Mouse (Mus musculus) thymus, postnatal 0 days (tissue): ENCODE results near the gene Dchs2. TPM values are rescaled to one million over a fixed set of nuclear protein-coding genes. Genes with fewer than 3 reads are reported as not detected.

Source experiments
- DNase-seq: peaks from one replicate; pipeline ENCODE4 v3.0.0-alpha.2; 2015; ENCODE audit warnings: low spot score
- polyA plus RNA-seq: library from polyadenylated mRNA; unstranded; fragments of >200 nt; fragmentation: Nextera tagmentation; extraction: Ambion mirVana; gene quantifications from 2 replicates; pipeline ENCODE4 v1.2.1, GENCODE M21; 2015

The Dchs2 gene
- polyA plus RNA-seq, 1 experiment from 2014 or later = 0.08 TPM

DNA sequence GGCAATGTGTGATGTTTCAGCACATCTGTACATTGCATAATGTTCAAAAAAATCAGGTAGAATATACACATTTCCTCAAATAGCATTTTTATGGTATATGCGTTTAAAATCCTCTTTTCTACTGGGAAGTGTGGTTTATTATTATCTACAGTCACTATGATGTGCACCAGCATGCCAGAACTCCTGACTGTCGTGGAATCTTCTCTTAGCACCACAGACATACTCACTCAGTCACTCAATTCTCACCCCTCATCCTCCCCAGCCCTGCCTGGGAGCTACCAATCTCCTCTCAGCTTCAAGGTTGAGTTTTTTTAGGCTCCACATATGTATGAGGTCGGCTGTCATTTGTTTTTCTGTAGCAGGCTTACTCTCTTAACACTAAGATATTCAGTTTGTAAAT is 20.8 kb downstream of the Dchs2 start:
- no peak for DNase-seq

DNA sequence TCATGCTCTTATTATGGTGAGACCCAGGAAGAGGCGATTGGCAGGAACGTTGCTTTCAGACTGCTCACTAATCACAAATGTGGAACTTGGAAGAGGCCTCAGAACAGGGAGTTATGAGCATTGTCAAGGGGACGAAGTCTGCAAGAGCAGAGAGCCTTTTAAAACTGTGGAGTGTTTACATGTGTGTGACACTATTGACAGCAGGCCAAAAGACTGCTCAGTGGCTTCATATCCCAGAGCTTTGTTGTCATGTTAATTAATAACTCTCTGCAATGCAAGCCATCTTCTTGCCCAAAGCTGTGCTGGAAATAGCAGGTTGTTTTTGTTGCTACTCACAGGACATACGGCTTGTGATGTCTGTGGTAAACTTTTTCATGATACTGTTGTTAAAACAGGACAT is 27.9 kb downstream of the Dchs2 start:
- DNase-seq = no peak

DNA sequence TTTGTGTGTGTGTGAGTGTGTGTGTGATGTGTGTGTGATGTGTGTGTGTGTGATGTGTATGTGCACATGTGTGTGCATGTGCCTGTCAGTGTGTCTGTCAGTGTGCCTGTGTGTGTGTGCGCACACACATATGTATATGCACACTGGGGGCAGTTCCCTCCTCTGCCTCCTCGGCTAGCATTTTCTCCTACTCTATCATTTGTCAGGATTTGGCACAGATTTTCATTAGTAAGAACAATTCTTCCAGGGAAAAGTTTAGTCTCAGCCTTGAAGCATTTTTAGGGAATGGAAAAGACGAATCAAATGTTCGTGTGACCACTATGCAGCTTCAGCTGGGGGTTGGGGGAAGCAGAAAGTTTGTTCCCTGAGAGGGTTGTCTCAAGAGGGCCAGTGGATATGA is 28.4 kb downstream of the Dchs2 start:
- no peak for DNase-seq

DNA sequence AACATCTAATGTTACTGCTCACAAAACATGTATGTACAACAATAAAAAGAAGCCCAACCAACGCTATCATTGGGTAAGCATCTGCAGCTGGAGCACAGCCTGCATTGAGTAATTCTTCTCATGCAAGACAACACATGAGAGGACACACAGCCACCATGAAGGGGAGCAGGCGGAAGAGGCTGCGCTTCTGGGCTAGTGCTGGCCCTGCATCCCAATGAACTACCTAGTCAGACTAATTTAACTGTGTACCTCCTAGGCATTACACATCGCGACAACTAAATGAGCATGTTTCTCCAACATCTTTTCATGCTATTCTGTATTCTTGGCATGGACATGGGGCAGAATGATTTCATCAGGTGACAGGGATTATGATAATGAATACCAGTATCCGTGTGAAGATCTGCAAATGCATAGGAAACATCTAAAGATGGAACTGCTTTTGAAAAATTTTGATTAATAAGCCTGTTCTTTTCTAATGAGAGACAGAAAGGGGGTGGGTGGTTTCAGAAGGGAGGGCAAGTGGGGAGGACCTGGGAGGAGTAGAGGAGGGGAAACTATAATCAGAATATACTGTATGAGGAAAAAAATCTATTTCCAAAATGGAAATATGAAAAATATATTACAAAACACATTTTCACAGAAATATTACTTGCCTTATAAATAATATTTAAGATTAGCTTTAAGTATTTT is 33.9 kb downstream of the Dchs2 start:
- DNase-seq = no peak

DNA sequence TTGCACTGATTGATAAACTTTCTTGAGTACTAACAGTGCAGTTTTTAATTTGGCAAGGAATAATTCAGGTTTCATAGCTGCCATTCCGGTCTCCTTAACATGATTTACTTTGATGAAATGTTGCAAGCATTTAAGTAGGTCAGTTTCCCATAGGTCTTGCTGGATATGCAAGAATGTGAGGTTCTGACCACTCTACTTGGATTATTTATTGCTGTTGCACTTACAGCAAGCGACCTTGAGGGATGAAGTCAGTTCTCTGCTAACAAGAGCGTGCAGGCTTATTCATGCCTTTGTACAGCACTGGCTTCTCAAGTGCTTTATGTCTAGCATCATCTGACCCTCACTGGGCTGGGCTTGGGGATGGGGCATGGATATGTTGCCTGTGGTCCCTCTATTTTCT is 35.9 kb downstream of the Dchs2 start:
- DNase-seq = no peak

DNA sequence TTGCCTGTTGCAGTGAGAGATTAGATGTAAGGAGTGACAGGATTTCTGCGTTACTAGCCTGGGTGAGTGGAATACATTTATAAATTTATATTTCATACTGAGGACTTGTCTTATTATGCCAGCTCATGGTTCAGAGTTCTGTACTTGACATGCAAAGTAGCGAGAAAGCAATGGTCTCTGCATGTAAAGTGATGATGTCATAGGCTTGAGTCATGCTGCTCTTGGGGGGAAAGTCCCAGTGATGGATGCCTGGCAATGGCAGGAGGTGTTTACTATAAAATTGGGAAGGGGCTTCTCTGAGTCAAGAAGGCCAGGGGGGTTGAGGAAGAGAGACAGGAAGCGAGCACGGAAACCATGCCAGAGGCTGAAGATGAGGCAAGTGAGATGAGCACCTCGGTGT is 57.8 kb downstream of the Dchs2 start:
- DNase-seq = no peak

DNA sequence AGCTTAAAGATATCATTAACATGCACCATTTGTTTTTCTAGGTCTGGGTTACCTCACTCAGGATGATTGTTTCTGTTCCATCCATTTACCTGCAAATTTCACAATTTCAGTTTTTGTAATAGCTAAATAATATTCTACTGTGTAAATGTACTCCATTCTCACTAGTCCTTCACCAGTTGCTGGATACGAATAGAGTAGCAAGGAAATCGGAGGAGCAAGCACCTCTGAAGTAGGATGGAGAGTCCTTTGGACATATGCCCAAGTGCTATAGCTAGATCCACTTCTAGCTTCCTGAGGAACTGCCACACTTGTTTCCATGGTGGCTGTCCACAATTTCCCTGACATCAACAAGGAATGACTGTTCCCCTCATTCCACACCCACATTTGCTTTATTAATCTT is 63.5 kb downstream of the Dchs2 start:
- DNase-seq = no peak

DNA sequence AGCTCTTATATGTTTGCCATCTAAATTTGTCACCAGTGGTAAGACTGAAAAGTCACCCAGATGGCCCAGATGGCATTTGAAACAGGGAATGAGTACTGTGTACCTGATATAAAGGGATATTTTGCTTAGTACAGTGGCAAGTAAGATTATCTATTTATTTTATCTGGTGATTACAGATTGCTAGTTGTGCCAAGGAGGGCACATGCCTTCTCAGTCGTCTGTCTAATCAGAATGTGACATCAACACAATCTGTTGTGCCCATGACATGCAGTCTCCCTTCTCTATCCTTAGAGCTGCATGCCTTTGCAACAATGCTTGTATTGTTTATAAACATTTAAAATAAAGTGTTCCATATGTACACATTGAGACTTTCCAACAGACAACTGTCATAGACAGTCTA is 64.7 kb downstream of the Dchs2 start:
- DNase-seq = no peak

DNA sequence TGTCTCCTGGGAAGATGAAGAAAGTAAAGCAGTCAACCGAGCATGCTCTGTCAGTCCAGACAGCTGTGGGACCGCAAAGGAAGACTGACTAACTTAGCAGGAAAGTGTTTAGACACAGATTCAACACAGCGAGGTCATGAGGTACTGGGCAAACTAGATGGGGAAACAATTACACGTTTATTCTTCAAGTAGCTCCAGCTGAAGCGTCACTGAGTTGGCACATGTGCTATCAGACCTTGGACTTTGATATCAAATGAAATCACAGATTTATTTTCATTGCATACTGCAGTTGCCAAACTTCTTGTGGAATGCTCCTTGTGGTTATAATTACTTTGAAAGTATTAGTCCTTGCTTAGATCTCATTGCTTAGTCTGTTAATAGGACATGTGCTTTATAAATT is 67.2 kb downstream of the Dchs2 start:
- DNase-seq = no peak

DNA sequence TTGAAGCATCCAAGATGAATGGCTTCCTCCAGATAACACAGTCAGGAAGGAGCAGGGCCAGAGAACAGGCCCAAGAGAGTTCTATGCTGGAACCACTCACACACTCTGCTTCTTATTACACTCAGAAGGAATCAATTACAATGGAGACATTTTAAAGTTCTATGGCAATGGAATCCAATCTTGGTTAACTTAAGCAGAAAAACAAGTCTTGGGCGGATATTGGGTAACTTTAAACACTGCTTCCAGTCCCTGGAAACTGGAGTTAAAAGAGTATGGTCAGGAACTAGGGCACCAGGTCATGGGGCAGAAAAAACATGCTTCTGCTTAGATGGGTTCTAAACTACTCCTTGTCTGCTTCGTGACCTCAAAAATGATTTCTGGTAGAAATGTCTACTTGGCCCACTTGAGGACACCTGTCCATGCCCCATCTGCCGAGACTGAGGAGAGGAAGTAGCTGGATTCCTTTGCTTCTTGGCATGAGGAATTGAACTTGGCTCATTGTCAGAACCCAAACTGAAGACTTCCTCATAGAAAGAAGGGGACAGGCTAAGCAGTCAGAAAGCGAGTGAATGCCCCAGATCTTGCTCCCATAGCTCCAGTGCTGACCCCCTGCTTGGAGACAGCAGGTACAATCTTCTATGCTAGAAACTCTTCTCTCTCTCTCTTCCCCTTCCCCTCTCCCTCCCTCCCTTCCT is 73.7 kb downstream of the Dchs2 start:
- DNase-seq = no peak

DNA sequence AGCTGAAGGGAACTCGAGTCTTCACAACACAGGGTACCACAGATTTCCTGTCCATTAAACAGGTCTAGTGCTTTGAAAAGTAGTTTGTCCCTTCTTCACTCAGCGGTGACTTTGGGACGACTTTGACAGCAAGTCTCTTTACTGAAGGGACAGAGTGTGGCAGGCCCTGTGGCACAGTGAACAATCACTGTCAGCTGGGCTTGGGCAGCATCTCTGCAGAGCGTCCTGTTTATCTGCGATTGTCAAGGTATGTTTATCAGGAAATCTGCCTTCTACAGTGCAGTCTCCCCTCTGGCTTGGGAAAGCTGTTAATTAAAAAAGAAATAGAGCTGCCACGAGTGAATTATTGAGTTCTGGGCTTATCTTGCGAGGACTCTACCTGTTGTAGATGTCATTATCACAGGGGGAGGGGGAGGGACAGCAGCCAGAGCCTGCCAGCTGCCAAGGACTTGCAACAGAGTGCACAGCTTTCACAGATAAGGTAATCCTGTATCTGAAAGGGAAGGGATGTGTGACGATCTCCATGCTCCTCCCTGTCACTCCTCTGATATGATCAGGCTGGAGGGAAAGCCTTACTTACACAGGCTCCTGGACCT is 77.4 kb downstream of the Dchs2 start:
- DNase-seq = no peak

DNA sequence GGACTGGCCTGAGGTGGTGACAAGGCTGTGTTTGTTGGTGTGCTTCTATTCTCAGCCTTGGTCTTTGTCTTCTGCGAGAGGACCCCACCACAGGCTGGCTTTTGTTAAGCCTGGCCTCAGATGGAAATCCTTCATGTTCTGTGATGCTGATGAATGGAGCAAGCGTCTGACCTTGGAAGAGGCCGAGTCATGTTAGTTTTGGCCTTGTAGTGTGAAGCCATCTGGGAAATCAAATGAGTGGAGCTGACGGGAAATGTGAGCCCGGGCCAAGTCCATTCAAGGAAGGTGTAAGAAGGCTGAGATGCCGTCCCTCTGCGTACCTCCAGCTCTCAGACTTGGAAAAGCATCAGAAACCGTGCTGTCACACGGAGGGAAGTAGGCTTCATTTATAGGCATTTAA is 81.9 kb downstream of the Dchs2 start:
- no peak for DNase-seq

DNA sequence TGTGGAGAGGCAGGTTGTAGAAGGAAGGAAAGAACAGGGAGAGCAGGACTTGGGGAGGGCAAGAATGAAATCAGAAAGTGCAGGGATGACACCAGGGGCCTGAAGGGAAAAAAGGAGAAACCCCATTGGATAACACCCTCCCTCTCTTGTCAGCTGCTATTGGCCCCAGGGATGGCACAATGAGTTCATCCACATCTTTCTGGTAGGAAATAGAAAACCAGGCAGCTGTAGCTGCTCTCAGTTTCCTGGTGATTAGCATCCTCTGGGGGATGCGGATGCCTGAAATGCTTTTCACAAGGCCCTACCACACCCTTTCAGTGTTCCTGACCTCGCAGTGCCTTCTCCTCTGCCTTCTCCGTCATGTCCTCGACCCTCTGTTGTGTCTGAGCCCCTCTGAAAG is 82.5 kb downstream of the Dchs2 start:
- DNase-seq = no peak

DNA sequence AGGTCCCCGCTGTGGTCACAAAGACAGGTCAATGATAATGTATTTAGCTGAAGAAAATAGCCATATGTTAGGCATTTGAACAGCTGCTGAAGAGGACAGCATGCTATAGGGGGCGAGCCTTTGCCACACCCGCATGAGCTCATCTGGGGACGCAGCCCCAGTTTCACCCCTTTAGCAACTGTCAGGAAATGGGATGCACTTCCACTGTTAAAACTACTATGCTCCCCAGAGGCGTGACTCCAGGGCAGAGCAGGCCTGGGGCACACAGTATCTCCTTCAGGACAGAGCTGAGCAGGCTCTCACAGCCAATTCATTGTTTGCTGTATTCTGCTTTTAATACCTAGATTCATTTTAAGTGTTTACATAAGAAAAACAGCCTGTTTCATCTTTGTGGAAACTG is 84.2 kb downstream of the Dchs2 start:
- no peak for DNase-seq

DNA sequence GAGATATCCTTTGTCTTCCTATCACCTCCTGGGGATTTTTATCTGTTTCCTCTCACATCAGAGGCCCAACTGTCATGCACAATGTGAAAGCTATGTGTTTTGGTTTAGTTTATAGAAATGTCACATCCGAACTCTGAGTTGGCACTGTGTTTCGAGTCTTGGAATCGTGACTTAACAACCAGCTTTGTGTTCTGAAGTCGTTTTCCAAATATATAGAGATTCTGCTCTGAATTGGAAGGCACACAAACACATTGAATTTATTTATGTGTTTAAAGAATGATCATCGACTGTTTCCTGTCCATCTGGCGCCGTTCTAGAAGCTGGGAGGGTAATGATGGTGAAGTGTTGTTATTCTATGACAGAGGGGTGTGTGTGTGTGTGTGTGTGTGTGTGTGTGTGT is 84.8 kb downstream of the Dchs2 start:
- no peak for DNase-seq

DNA sequence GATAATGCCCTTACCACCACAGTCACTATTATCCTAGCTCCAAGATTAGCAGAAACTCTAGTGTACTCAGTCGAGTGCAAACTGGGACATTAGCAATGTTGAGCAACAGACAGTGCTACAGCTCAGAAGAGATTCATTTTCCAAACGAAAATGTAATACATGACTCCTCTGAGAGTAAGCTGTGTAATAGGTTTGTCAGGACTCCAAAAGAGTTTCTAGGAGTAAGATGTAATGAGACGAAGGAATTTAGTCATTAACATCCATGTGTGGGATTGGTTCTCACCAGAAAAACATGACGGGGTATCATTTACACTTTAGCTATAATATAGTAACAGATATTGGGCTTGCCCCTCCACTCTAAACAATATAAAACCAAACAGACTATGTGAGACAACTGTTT is 90.3 kb downstream of the Dchs2 start:
- no peak for DNase-seq

DNA sequence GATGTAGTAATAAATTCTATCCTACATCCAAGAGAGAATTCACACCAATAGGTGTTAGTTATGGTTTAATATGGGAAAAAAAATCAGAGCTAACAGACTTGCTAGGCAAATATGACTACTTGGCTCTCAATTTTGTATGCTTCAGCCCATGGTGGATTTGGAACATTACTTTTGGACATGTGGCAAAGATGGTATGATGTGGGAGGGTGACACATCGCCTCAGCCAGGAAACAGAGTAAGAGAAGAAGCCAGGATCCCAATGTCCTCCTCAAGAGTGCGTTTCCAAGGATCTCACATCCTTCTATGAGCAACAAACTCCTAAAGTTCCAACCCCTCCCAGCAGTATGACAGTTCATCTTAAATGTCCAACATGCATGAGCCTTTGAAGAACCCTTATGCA is 92.4 kb downstream of the Dchs2 start:
- no peak for DNase-seq

DNA sequence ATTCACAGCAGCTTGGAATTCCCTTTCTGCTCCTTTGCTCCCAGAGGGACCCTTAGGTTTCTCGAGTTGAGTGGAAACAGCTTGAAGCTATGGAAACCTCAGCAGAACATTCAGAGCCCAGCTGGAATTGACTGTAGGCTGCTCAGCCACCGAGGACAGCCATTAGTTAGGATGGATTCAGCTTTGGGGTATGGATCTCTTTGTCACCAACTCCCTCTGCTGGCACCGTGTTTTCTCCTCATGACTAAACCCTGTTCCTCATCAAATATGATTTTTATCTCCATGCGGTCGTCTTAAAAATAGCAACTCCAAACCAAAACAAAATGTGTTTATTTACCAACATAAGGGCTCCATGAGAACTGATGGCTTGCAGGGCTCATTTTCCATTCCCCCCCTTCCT is 94.4 kb downstream of the Dchs2 start:
- DNase-seq = no peak

DNA sequence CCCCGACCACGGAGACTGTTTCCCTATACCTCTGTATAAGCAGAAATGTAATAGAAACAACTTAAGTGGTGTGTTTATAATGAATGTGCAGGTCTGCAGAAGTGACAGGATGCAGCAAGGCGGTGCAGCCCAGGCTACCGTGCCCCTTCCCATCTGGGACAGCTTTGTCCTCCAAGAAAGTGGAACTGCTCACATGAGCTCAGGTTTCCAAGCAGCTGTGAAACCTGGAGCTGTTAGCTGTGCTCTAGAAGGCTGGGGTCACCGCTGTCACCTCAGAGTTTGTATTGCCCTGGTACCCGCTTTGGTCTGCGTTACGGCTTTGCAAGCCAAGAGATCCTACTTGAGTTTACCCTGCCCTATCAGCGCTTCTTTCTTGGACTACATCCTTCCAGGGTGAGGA is 100.6 kb downstream of the Dchs2 start:
- DNase-seq = no peak

DNA sequence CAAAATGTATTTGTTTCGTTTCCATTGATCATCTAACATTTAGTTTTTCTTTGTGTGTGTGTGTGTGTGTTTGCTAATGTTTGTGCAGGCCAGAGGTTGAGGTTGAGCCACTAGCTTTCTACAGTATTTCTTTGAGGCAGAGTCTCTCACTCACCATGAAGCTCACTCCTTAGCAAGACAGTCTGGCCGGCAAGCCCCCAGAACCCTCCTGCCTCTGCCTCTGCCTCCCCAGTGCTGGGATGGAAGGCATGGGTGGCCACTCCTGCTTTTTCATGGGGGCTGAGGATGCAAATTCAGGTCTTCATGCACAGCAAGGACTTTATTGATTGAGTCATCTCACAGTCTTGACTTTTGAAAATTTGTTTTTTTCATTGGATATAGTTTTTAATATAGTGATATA is 102.6 kb downstream of the Dchs2 start:
- DNase-seq = no peak

DNA sequence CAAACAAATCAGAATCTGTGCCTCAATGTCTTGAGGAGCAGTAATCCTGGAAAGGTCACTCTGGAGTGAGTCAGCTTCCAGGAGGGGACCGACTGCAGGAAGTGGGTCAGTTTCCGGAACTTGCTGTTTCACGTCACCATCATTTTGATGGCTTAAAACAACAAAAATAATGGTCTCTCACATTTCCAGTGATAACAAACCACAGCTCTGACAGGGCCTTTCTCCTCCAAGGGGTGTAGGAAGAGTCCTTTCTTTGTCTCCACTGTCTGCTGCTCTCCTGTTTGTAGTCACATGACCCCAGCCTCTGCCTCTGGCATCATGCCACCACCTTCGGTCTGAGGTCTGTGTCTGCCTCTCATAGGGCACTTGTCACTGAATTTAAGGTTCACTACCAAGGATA is 106.7 kb downstream of the Dchs2 start:
- DNase-seq = no peak

DNA sequence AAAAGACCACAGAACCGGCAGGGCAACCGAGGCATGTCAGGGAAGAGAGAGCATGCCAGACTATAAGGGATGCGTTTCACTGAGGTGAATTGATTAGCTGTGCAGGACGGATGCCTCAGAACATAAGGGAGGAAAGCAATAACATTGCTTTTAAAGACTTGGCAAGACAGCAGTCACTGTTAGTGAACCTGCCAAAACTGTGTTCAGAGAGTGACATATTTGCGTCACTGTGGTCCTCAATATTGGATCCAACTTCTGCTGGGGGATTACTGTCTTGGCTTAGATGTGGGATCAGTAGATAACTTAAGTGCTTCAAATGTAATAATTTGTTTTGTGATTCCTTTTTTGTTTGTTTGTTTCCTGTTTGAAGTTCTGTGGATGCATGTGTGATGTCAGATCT is 107.3 kb downstream of the Dchs2 start:
- no peak for DNase-seq

DNA sequence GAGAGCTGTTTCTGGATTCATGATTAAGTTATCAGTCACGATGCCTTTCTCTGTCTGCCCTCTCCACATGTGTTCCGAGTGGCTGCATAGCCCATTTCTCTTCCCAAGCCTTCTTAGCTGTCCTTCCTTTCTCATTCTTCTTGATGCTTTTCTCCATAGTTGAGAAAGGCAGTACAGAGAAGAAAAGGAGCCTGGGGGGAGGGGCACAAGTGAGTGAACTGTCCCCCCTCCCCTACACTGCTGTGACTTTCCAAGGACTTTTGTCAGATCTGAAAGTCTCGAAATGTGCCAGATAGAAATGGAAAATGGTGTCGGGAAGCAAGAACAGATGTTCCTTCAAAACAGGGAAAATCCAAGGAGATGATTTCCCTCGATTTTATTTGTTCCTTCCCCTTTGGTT is 118.8 kb downstream of the Dchs2 start:
- no peak for DNase-seq
